Mouse (Mus musculus) skeletal muscle tissue, adult 2 months (tissue): Measurements from ENCODE around the gene Sdcbp2.

Experiments
- DNase-seq: peaks from one replicate; pipeline ENCODE4 v3.0.0-alpha.2; 2012; ENCODE audit warnings: low read depth, low spot score

Gene Sdcbp2

DNA sequence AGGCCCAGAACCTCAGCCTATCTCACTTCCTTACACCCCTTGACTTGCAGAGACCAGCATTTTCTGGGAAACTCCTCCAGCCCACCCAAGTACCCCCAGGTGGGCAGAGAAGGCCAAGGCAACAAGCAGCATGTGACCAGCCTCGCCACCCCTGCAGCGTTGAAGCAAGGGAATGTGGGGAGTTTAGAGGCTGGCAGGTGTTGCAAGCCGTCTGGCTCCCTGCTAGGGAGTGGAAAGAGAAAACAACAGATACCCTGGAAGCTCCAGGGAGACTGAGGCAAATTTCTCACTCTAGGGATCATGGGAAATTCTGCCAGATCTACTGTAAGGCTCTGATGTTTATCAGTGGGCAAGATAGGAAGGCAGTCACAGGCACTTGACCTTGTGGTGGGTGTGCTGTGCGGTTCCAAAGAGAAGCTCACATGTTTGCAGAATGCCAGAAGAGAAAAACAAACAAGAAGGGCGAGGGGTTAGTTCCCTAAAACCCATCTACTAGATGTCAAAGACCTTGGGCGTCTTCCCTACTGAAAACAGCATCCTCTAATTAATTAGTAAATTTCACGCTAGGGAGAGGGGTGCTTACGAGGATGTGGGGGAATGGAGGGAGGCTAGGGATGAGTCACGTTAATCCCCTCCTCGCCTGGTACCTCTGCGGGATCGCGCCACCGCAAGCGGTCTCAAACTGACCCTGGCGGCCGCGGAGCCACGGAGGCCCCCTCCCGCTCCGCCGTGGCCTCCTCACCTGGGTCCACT, 59.2 kb downstream of the Sdcbp2 start:
- no peak for DNase-seq

DNA sequence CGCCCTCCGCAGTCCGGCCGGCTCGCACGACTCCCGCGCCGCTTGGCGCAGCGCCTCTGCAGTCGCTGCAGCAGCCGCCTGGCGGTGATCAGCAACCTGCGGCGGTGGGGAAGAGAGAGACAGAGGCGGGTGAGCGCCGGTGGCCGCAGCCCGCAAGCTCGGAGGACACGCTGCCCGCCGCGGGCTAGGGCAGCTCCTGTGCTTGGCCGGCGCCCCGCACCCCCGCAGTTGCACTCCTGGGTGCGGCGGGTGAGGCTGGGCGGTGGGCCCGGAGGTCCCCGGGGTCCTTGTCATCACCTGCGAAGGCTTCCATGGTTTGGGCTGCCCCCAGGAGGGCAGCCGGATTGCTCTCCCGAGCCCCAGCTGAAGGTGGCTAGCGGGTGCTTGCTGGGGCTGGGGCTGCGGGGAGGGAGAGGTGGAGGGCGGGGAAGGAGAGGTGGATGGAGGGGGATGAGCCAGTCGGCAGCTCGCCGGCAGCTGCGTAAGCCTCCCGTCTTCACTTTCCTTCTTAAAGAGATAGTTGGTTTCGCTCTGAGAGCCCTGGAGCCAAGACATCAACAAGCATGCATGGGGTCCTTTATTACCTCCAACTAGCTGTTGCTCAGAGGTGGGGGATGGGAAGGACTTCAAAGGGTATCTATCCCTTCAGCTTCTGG, 59.9 kb downstream of the Sdcbp2 start, which contains the start of gene Snph:
TSS of gene Snph (minus strand) at position 435 of the 656 bp plus-strand sequence.
- DNase-seq = no peak

DNA sequence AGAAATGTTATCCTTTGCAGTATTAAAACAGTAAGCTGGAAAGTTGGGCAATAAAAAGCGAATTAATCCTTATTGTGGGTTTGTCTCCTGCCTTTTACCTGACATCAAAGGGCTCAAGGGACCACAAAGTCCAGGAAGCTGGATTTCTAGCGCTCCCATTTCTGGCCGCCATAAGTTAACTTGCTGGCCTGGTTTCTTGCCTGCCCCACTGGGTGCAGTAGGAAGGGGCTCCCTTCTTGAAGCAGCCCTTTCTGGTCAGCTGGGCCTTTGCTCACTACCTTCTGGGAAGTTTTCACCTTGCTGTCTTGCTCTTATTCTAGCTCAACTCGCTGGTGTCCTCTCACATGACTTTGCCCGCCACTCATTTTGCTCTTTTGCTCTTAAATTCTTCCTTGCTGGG, 60.6 kb downstream of the Sdcbp2 start:
- no peak for DNase-seq

DNA sequence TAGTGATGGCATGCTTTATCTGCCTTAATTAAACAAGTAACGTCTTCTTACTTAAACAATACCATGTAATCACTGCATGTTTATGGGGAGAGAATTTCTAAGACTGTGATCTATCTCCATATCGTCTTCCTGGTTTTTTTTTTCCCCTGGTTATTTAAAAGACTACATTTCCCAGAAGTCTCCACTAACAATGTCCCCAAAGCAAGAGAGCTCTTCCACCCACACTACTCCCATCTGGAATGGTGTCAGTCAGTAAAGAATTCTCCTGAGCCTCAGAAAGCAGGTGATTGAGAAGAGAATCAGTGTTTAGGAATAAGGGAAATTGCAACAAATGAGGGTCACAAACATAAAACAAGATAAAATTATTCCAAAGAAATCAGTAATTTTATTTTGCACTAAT, 62.5 kb downstream of the Sdcbp2 start:
- DNase-seq = no peak

DNA sequence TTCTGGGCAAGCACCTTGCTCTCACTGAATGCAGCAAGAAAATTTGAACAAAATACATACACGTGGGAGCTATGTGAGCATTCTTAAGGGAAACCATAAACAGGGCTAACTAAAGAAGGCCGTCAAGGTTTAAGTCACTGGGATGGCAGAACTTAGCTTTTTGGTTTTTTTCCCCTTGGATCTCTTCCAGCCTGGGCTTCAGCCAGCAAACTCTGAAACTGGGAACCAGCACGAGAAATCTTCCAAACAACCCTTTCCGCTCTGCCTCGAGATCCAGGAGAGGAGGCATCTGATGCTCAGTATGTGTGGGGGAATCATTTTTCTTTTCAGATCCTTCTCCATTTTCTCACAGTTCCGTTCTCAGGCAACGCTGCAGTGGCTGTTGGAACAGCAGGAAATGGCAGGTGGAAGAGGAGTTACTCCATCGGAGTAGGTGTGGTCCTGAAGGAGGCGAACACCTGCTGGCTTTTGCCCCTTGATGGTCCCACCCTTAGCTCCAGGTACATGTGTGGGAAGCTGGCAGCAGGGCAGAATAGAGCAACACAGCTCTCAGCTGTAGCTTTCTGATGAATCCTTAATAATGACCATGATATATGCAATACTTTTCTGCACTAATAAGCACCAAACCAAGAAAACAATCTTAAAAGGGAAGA, 63.1 kb downstream of the Sdcbp2 start:
- DNase-seq = no peak

DNA sequence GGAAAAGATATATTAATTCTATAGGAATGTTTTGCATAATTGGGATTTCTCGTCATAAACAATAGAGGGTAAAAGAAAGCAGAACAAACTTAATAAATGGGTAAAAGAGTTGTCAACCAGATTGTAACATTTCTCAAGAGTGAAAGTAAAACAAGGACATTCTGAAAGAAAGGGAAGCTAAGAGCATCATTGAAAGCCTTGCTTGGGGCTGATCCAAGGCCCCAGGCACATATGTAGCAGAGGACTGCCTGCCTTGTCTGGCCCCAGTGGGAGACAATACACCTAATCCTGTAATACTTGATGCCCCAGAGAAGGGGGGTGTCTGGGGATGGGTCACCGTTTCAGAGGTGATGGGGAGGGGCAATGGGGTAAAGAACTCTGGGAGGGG, 63.6 kb downstream of the Sdcbp2 start:
- DNase-seq = no peak
